Mouse (Mus musculus): ENCODE measurements around the gene Ccdc58. TPM values are rescaled to one million over a fixed set of nuclear protein-coding genes. Genes with fewer than 3 reads are reported as not detected.
"Not testable (repeated sequence)": the region's sequence is repeated elsewhere in the genome, so short reads cannot be mapped to it uniquely, and the experiment has no call there.

Gene Ccdc58
- total RNA-seq, 4 experiments from 2014 or later: 28.4 to 36.5 (median 31.4) TPM

DNA sequence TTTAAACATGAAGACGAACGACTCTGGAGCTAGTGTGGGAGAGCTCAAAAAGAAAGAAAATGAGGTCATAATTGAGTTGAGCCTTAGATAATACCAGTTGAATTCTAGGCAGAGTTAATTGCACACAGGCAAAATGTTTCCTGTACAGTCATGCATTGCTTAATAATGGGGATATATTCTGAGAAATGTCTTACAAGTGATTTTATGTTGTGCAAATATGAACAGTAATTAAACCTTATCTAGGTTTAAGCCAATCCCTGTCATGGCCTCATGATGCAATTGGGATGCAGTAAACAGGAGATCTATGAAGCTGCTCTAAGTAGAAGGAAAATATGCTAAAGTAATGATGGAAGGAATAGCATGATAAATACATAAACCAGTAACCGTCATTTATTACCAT is 3.3 kb downstream of the Ccdc58 start:
- no peak for DNase-seq (ENCODE audit: low spot score)

GRCm38 (mm10) chr16:36079916-36080315 is 8.4 kb downstream of the Ccdc58 start:
- DNase-seq (ENCODE audit: low spot score): no peak

DNA sequence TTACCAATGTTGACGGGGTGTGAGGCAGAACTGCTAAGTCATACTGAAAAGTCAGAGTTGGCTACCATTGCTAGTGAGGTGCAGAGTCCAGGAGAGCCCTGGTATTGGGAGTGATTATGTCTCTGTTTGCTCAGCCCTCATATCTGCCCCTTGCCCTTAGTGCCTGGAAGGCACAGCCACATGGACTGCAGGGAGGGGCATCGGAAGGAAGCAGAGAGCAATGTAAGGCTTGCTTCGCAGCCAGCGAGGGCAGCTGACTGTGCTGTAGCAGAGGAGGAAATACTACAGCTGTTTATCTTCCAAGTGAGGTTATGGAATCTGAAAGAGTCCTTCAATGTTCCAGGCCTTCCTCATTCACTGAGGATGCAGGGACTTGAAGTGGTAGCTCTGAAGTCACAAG is 16.4 kb downstream of the Ccdc58 start:
- DNase-seq (ENCODE audit: low spot score): no peak

GRCm38 (mm10) chr16:36089065-36089464 is 17.6 kb downstream of the Ccdc58 start:
- DNase-seq (ENCODE audit: low spot score): no peak

DNA sequence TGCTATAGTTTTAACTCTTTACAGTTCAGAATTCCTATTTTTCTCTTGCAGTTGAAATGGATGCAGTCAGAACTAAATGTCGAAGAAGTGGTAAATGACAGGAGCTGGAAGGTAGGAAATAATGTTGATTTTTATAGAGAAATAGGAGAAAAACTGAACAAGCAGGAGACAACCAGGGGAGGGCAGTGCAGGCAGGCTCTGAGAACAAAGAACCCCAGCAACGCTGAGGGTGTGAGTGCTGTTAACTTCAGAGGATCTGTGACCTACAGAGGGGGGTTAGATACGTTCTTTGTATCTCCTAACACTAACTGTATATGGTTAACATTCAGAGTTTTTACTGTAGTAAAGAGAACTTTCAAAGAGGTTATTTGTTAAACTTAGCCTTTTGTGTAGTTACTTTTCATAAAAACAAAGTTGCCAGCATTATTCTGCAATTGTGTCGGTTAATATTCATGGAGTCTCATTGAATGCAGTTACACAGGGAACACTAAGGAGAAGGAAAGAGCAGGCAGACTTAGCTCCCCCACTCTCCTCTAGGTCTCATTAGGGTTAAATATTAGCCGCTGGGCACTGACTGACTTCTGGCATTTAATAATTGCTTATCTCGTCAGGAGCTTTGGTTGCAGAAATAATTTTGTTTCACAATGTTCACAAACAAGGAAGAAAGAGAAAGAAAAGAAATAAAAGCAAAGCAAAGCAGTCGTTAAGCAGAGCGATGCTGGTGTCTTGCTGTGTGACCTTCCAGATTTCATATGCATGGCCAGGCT is 18.5 kb downstream of the Ccdc58 start:
- no peak for DNase-seq (ENCODE audit: low spot score)

- no peak for DNase-seq (ENCODE audit: low spot score)
These were observed 19.5 kb downstream of the Ccdc58 start for GRCm38 (mm10) chr16:36090785-36091509.

DNA sequence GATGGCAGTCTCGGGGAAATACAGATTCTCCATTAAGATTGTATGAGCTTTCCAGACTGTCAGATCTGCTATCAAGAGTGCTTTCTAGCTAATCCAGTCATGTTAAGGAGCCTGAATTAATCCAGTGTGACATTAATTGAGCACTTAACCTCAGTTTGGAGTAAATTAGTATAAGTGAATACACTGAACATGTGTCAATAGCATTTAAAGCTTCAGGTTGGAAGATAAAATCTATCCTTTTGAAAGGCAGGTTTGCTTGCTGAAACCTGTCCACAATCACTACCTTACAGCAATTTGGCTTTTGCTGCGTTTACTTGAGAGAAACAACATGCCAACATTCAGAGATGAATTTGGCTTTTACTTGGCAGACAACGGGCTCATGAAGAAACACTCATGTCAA is 22.6 kb downstream of the Ccdc58 start:
- no peak for DNase-seq (ENCODE audit: low spot score)

DNA sequence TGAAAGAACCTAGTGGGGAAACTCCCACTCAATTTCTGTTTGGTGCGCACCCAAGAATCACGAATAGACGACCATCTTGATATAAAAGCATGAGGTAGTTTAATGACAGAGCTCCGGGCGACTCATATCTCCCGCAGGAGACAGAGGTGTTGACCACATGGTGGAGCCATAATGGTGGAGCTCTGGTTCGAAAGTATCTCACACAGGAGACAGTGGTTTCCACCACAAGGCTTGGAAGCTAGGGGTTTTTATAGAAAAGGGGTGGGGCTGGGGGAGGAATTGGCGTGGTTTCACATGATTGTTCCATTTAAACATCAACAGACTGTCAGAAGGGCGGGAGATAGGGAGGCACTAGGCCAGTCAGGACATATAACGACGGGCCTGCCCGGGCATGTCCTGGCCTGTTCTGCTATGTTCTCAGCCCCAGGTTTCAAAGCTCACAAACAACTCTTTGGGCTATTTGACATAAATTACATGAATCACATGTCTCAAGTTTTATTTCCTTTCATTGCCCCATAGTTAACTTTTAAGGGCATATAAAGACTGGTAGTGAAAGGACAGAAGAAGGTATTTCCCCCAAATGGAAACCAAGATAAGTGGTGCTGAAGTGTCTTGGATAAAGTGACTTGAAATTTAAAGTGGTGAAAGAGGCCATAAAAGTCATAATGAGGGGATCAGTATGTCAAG is 26.5 kb downstream of the Ccdc58 start:
- DNase-seq (ENCODE audit: low spot score): not testable (repeated sequence)

GRCm38 (mm10) chr16:36101526-36101925 is 30.0 kb downstream of the Ccdc58 start:
- DNase-seq (ENCODE audit: low spot score): no peak

DNA sequence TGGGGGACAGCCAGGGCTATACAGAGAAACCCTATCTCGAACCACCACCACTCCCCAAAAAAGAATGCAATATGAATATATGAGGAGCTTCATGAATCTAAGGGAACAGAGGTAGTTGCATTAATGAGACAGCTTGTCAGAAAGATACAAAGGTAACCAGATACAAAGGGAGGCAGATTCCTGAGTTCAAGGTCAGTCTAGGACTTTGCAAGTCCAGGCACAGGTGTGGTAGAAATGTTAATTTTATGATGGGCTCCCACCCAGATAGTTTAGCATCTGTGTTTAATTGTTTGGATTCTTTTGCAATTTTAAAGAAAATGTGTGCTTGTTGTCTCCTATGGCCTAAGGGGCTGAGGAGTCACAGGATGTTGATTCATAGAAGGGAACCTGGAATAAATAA is 30.7 kb downstream of the Ccdc58 start:
- DNase-seq (ENCODE audit: low spot score): no peak

DNA sequence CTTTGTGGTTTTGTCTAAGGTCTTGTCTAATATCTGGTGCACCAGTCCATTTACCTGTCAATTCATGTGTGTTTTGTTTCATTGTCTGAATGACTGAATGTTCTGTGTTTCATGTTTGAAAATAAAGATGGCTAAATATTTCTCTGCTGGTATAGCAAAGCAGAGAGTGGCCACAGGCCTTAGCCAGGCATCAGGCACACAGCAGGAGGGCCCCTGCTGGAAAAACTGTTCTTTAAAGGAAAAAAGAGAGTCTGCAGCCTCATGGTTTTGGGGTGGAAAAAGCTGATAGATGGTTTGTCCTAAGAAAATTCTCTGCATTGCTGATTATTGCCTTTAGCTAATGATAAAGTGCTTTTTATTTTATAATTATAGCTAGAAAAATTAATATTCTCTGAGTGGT is 40.0 kb downstream of the Ccdc58 start:
- DNase-seq (ENCODE audit: low spot score): not testable (repeated sequence)

GRCm38 (mm10) chr16:36115751-36116150 is 44.3 kb downstream of the Ccdc58 start:
- not testable (repeated sequence) for DNase-seq (ENCODE audit: low spot score)

DNA sequence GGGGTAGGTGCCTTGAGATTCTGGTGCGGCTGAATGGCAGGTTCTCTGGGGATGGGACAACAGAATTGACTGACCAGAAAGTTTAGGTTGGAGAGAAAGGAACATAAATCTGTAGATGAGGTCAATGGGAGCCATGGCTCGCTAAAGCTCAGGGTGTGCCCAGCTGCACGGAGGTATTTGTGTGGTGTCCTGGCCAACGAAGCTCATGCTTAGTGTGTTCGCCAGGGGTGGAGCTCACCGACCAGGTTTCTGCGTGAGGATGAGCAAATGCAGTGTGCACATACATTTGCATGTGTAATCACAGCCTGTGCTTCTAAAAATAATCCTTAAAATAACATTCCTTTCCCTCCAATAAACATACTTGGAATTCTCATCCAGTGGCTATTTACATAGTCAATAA is 56.6 kb downstream of the Ccdc58 start:
- no peak for DNase-seq (ENCODE audit: low spot score)

DNA sequence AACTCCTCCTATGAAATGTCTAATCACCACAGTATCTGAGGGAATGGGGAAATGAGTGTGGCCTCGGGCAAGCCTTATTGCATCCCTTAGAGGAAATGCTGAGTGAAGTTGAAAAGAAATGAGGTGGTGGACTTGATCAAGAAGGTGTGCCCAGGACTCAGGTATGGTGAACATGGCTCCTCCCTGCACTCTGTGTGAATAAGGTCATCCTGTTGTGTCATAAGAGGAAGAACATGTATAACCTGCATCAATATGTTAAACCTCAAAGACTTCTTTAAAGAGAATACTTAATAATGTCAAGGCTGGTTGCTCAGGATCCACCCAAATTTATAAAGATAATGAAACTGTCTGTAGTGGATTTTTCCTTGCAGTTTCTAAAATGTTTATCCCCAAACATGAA is 59.7 kb downstream of the Ccdc58 start, which contains the start of gene Csta1:
TSS of gene Csta1 (minus strand) at position 101 of the 400 bp plus-strand sequence.
- DNase-seq (ENCODE audit: low spot score): no peak

- DNase-seq (ENCODE audit: low spot score): no peak
These were observed 66.7 kb downstream of the Ccdc58 start for GRCm38 (mm10) chr16:36138201-36138600.

Other genes with a start within 250 kb of the Ccdc58 start
- gene Parp14, start 200.1 kb upstream of the Ccdc58 start, total RNA-seq (2022): 10 to 100 TPM in 2 of 4 experiments, 1 to 10 TPM in 2; 8.3 to 12.5 (median 10.3) TPM
- 10 to 100 TPM in 2 of 4 experiments, 1 to 10 TPM in 2; 7.5 to 11.6 (median 9.8) TPM for gene Parp9, start 133.2 kb upstream of the Ccdc58 start, total RNA-seq (2022)
- gene Dtx3l, start 132.5 kb upstream of the Ccdc58 start, total RNA-seq (2022): 10 to 100 TPM in 2 of 4 experiments, 1 to 10 TPM in 2; 8.1 to 11.3 (median 10.3) TPM
- 100 to 1,000 TPM; 115 to 133 (median 122) TPM for gene Kpna1, start 92.9 kb upstream of the Ccdc58 start, total RNA-seq (2022)
- gene Wdr5b, start 30.5 kb upstream of the Ccdc58 start, total RNA-seq (2022): 1 to 10 TPM; 2.9 to 4.2 (median 3.7) TPM
- gene Fam162a, start 91 bp upstream of the Ccdc58 start, total RNA-seq (2022): 100 to 1,000 TPM; 233 to 250 (median 245) TPM
- gene Csta1, start 59.6 kb downstream of the Ccdc58 start, total RNA-seq (2022): not detected
- gene Stfa2l1, start 85.1 kb downstream of the Ccdc58 start, total RNA-seq (2022): not detected
- gene Gm5483, start 112.5 kb downstream of the Ccdc58 start, total RNA-seq (2022): not detected
- gene Gm5416, start 138.7 kb downstream of the Ccdc58 start, total RNA-seq (2022): not detected
- not detected for gene 2010005H15Rik, start 149.8 kb downstream of the Ccdc58 start, total RNA-seq (2022)
- gene Stfa1, start 205.3 kb downstream of the Ccdc58 start, total RNA-seq (2022): not detected

All from heart, adult 8-10 months (tissue).